Mouse (Mus musculus): Measurements from ENCODE around the gene Gm37240.

DNA sequence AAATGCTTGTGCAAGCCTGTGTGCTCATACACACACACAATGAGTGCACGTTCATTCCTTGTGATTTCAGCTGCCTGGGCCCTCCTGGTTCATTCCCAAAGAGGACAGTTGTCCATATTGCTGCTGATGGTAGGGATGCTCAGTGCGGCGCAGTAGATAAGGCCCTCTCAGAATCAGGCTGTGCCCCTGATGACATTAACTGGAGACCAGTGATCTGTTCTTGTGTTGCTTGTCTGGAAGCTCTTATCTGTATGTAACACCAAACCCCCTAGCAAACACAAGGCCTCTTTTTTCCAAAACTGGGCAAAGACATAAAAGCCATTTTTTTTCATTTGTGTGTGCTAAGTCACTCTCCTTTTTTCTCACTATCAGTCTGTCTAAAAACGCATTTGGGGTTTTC lies 302.4 kb downstream of the Gm37240 start:
- TF ChIP-seq HCFC1 (IDR thresholded peaks at IDR 0.05; ENCODE audit: borderline replicate concordance, insufficient read depth, low read length) (no peak), ZNF384 (IDR thresholded peaks at IDR 0.05; ENCODE audit: low read depth, low read length) (no peak), MAFK (IDR thresholded peaks at IDR 0.05; ENCODE audit: insufficient read depth, low read depth, low read length) (no peak), CHD2 (IDR thresholded peaks at IDR 0.05; ENCODE audit: low read depth, low read length) (no peak), ZC3H11A (IDR thresholded peaks at IDR 0.05; ENCODE audit: borderline replicate concordance, low read depth, low read length) (no peak)

Data from ES-E14 (cell line).